Mouse (Mus musculus) cerebellum, adult 2 months (tissue): ENCODE measurements at regions not wholly inside any gene's neighbourhood (a gene's known extent, or its start where the extent isn't known, plus 50 kb on each side); places are given as distances from the start of the nearest gene placed in this dataset.

Experiments
- CTCF ChIP-seq: fragments of 200-500 bp; IDR thresholded peaks from 2 replicates; pipeline ENCODE4 v1.5.1; 2011; ENCODE audit warnings: low read depth, mild to moderate bottlenecking, control low read depth, low read length, moderate library complexity, borderline replicate concordance; ENCODE audit not compliant: insufficient read depth
- POLR2A ChIP-seq: fragments of 200-500 bp; IDR thresholded peaks from 2 replicates; pipeline ENCODE4 v1.6.1; 2011; ENCODE audit warnings: low read length, control low read depth, borderline replicate concordance; ENCODE audit not compliant: insufficient read depth

DNA sequence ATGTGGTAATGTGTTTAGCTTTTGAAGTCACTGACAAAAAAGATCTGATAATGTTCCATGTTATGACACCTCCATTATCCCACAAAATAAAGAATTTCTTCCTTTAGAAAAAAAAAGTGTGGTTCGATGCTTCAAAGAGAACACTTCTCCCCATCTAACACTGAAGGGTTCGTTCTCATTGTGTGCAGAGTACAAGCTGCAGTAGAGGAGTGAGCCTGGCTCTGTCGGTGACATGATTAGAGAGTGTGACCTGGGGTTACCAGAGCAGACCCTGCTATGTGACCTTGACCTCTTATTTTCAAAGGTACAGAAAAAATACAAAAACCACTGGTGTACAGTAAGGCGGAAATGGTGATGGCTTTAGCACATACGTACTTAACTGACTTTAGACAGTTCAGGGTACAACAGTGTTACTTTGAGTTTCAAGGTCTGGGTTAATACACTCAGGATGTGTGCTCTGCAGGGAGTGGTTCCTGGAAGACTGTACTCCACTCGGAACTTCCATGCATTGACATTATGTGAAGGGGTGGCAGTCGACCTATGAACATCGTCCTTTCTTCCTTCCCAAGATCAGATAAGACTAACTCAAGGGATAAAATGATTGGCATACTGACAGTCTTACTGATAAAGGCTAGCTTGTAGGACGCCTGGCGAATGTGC is 265.2 kb upstream of the Gpc5 start:
- TF ChIP-seq POLR2A: no peak
- TF ChIP-seq CTCF: no peak
